Mouse (Mus musculus) kidney, adult 2 months (tissue): ENCODE measurements at regions not wholly inside any gene's neighbourhood (a gene's known extent, or its start where the extent isn't known, plus 50 kb on each side); places are given as distances from the start of the nearest gene placed in this dataset.

Source experiments
- DNase-seq: peaks from one replicate; pipeline ENCODE4 v3.0.0; 2021
- H3K27ac ChIP-seq: fragments of 200-500 bp; 2 replicates; pipeline ENCODE4 v1.5.1; 2012; ENCODE audit warnings: low read depth, low read length, control low read depth, inconsistent platforms; ENCODE audit not compliant: insufficient read depth
- H3K27me3 ChIP-seq: fragments of 200-500 bp; replicated peaks from 2 replicates; pipeline ENCODE4 v1.6.1; 2012; ENCODE audit warnings: mild to moderate bottlenecking, moderate library complexity, low read length, inconsistent platforms; ENCODE audit not compliant: control insufficient read depth, insufficient read depth
- H3K36me3 ChIP-seq: fragments of 200-500 bp; 2 replicates; pipeline ENCODE4 v1.6.1; 2012; ENCODE audit warnings: mild to moderate bottlenecking, moderate library complexity, low read length, inconsistent platforms; ENCODE audit not compliant: control insufficient read depth, insufficient read depth
- H3K4me1 ChIP-seq: fragments of 200-500 bp; 2 replicates; pipeline ENCODE4 v1.6.1; 2011; ENCODE audit warnings: low read length; ENCODE audit not compliant: control insufficient read depth, insufficient read depth
- H3K4me3 ChIP-seq: fragments of 200-500 bp; 2 replicates; pipeline ENCODE4 v1.5.1; 2011; ENCODE audit warnings: mild to moderate bottlenecking, low read depth, low read length, control low read depth; ENCODE audit not compliant: insufficient read depth
- CTCF ChIP-seq: fragments of 200-500 bp; conservative IDR thresholded peaks from 2 replicates; pipeline ENCODE4 v1.5.1; 2011; ENCODE audit warnings: low read depth, mild to moderate bottlenecking, control low read depth, low read length, moderate library complexity, mixed read lengths; ENCODE audit not compliant: insufficient read depth, insufficient read length
- POLR2A ChIP-seq: fragments of 200-500 bp; IDR thresholded peaks from one replicate; pipeline ENCODE4 v1.6.1; 2011; ENCODE audit warnings: low read depth, low read length, control low read depth
- WGBS: fragments of 180-500 bp; shearing (Covaris S2); methylation state at CpG from one replicate; pipeline ENCODE4 v1.1.7; 2018; 5-methylcytosine and 5-hydroxymethylcytosine counted together

DNA sequence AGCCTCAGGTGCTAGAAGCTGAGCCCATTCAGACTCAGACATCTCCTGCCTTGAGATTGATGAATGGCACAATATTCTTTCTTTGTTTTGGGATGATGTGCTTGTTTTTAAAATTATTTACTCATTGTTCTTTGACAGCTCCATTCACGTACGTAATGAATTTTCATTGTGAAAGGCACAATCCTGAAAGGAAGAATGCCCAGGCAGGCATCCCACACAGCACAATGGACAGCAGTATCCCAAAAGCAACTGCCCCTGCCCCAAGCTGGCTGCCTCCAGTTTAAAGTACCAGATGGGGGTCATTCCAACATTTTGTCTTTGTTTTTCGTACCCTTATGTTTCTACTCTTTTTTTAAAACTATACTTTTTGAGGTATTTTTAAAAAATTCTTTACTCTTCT, 210.9 kb upstream of the St8sia2 start:
- H3K4me1 ChIP-seq: no peaks in the 10 kb centered on the region
- WGBS: 82% methylated on average over 3 of the region's 3 CpGs

DNA sequence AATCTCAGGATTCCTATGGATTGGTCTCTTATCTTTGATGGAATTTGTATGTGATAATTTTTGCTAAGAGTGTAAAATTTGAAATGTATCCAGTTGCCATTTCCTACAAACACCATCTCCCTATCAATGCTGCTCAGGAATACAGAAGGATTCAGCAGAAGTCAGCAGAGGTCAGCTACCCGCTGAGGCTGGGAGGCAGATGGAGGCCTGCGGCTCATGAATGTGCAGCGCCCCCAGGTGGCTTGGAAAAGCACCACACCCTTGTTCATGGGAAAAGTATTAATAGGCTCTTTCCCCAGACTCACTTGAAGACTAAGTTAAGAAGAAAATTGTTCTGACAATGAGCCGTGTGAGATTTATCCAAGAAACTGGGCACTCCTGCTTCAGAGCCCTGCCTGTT, 187.2 kb upstream of the St8sia2 start:
- TF ChIP-seq POLR2A: no peak
- TF ChIP-seq CTCF: no peak
- no peak overlapping the region for H3K4me3 ChIP-seq
- H3K4me1 ChIP-seq: no peaks in the 10 kb centered on the region

More for the DNA sequence above, 210.9 kb upstream of the St8sia2 start:
- Histone ChIP-seq H3K27ac (no peak overlapping the region), H3K27me3 (no peaks in the 10 kb centered on the region), H3K4me3 (no peak overlapping the region), H3K36me3 (no peaks in the 10 kb centered on the region)
- DNase-seq: no peak
- TF ChIP-seq CTCF (no peak), POLR2A (no peak)

DNA sequence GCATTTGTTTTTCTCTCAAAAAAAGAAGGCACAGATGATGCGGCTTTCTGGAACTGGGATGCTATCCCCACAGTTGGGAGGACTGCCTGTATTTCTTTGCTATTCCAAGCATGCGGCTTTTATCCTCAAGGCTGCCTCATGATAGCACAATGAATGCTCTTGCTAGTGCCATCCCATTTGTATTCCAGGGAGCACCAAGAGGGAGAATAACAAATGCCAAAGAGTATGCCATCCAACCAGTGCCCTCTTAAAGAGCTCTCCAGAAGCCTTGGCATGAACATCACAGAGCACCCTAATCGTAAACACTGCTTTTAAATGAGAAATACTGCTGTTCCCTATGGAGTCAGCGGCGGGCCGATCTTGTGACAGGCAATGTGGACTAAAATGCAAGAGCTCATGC, 185.3 kb upstream of the St8sia2 start:
- TF ChIP-seq CTCF (no peak), POLR2A (no peak)
- DNase-seq: no peak
- Histone ChIP-seq H3K27ac (no peak overlapping the region), H3K4me1 (no peaks in the 10 kb centered on the region), H3K36me3 (no peaks in the 10 kb centered on the region), H3K4me3 (no peak overlapping the region), H3K27me3 (no peaks in the 10 kb centered on the region; the same call in 1 of the 2 replicates)
- WGBS: 95% methylated on average over 6 of the region's 6 CpGs

More for the DNA sequence above, 187.2 kb upstream of the St8sia2 start:
- no peaks in the 10 kb centered on the region for H3K36me3 ChIP-seq
- H3K27me3 ChIP-seq: no peaks in the 10 kb centered on the region; the same call in 1 of the 2 replicates
- DNase-seq: no peak
- no peak overlapping the region for H3K27ac ChIP-seq
- 44% methylated on average over 4 of the region's 4 CpGs for WGBS

DNA sequence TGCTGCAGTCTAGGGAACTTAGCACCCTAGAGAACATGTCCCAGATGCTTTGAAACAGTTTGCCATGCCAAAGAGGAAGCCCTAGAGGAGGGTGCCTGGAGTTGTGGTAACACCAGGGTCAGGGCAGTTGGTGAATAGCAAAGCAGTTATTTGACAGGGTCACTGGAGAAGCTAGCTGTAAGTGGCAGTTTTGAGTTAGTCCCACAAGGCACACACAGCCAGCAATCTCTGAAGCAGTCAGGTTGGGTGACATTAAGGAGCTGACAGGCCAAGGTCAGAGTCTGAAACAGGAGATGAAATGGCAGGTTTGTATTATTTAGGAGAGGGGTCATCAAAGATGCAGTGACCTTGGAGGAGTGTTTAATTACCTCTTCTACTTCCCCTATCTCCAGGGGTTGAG, 171.2 kb upstream of the St8sia2 start:
- TF ChIP-seq CTCF (no peak), POLR2A (no peak)
- no peaks in the 10 kb centered on the region for H3K27me3 ChIP-seq
- H3K4me3 ChIP-seq: no peak overlapping the region
- H3K4me1 ChIP-seq: no peaks in the 10 kb centered on the region
- no peak for DNase-seq
- H3K27ac ChIP-seq: no peak overlapping the region
- no peaks in the 10 kb centered on the region for H3K36me3 ChIP-seq

DNA sequence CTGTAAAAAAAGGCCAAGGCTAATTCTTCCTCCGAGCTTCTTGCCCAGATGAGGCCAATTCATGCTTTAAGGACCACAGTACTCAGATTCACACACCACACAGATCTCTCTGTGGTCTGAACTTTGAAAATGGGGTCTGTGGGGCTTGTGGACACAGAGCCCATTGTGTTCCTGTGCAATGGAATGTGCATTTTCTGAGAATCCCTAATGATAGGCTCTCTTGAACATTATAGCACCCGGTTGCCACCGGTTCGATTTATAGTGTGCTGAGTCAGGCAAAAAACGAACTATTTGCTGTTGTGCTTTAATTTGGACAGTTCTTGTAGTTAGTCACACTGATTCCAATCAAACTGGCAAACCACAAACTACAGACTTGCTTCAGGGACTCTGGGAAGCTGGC, 160.7 kb upstream of the St8sia2 start:
- 39% methylated on average over 5 of the region's 5 CpGs for WGBS
- no peaks in the 10 kb centered on the region; the same call in 1 of the 2 replicates for H3K27me3 ChIP-seq
- TF ChIP-seq POLR2A (no peak), CTCF (no peak)

DNA sequence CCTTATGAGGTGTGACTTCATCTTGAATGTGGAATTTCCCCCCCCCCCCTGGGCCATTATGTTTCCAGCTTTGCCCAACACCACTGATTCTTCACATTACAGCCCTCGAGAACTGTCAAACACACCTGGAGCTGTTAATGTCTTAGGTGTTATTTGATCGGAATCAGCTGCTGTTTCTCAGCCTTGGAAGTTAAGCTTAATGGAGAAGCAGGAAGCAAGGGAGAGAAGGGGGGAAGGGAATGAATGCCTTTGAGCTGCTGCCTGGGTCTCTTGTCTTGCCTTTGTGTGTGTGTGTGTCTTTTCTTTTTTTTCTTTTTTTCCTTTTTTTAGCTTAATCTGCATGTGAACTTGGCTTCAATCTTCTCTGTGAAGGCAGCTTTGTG, 159.7 kb upstream of the St8sia2 start:
- WGBS: 20% methylated on average over 2 of the region's 2 CpGs
- no peaks in the 10 kb centered on the region; the same call in 1 of the 2 replicates for H3K27me3 ChIP-seq
- no peaks in the 10 kb centered on the region for H3K4me1 ChIP-seq
- no peak overlapping the region for H3K4me3 ChIP-seq
- no peak for DNase-seq
- no peaks in the 10 kb centered on the region for H3K36me3 ChIP-seq
- TF ChIP-seq CTCF (no peak), POLR2A (no peak)
- no peak overlapping the region for H3K27ac ChIP-seq

More for the DNA sequence above, 160.7 kb upstream of the St8sia2 start:
- Histone ChIP-seq H3K4me1 (no peaks in the 10 kb centered on the region), H3K4me3 (no peak overlapping the region), H3K36me3 (no peaks in the 10 kb centered on the region), H3K27ac (no peak overlapping the region)
- DNase-seq: no peak

DNA sequence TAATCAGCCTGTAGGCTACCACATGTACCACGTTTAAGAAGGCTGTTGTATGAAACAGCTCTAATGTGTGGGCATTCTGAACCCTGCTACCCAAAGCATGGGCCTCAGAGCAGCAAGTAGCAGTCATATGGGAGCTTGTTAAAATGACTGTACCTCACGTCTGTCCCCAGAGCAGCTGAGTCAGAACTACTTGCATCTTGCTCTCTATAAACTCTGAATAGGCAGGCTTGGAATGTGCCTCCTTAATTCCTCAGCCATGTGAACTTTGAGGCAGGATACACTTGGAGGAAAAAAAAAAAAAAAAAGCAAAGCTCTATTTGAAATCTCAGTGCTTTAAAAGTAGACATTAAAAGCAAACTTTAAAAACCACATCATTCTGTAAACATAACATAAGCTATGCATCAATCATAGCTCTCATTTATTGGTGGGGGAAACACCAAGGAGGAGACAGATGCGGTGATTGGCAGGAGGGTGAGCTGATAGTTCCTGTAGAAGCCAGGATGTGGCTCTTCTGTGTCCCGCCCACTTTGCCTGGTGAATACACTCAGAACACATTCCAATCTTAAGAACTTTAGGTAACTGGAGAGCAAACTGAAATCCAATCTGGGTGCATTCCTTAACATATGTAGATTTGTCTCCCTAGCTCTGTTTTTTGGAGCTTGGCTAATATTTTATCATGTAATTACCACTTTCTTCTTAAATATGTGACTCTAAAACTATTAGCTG, 159.2 kb upstream of the St8sia2 start:
- H3K36me3 ChIP-seq: no peaks in the 10 kb centered on the region
- no peaks in the 10 kb centered on the region for H3K4me1 ChIP-seq
- WGBS: 50% methylated on average over 4 of the region's 4 CpGs
- H3K4me3 ChIP-seq: no peak overlapping the region
- DNase-seq: no peak
- no peak for TF ChIP-seq CTCF
- TF ChIP-seq POLR2A: no peak
- H3K27ac ChIP-seq: no peak overlapping the region
- H3K27me3 ChIP-seq: no peaks in the 10 kb centered on the region; the same call in 1 of the 2 replicates

DNA sequence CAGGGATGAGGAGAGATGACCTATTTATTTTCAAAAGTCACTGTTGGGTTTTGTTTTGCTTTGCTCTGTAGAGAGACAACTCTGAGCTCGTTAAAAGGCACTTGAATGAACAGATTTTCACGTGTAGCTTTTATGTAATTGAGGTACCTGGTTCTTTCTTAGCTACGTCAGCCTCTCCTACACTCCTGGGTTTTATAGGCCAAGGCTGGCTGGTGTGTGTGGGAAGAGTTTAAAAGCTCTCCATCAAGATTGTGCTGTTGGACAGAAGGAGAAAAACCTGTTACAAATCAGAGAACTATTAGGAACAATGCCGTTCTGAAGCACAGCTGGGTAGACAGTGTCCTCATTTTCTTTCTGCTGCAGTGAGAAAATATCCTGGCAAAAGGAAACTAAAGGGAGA, 138.1 kb upstream of the St8sia2 start:
- Histone ChIP-seq H3K36me3 (no peaks in the 10 kb centered on the region), H3K27me3 (no peaks in the 10 kb centered on the region), H3K4me1 (no peaks in the 10 kb centered on the region), H3K27ac (no peak overlapping the region), H3K4me3 (no peak overlapping the region)
- DNase-seq: no peak
- WGBS: 70% methylated on average over 4 of the region's 4 CpGs
- TF ChIP-seq CTCF (no peak), POLR2A (no peak)
